ENCODE assay signal across 7 mouse cellular contexts in the genomic region with DNA sequence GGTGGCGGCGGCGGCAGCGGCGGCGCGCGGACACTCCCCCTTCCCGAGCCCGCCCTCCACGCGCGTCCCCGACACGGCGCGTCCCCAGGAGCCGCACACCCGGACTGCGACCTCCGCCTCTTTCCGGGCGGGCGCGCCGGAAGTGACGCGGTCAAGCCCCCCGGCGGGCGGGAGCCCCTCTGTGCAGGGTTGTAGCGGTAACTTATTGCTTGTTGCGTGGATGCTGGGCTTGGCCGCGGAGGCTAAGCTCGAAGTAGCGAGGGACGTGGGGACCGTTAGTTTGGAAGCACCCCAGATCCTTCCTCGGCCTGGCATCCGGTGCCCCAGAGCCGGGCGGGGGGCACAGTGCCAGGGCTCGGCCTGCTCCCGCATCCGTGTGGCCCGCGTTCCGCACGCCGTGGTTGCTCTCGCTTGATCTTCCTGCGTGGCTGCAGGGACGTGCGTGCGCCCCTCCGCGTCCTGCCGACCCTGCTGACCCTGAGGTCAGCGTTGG. TPM values are rescaled to one million over a fixed set of nuclear protein-coding genes. Genes with fewer than 3 reads are reported as not detected.
DNase-seq lines count a peak whose midpoint lies in the region; ATAC-seq lines count a peak whose summit lies in the region.

A gene (minus strand): TSS at position 90 of the 493 bp plus-strand sequence.

- H3K4me2 ChIP-seq in intestine, embryonic 16.5 days (ENCODE audit: low read depth, low read length), result peak within 1 kb of the TSS; percentile 82
- H3K4me2 ChIP-seq in midbrain, embryonic 11.5 days, result peak within 1 kb of the TSS; percentile 73

- ATAC-seq in intestine, embryonic 16.5 days, result peak; percentile 97
- peak; percentile 98 for ATAC-seq in midbrain, embryonic 11.5 days (ENCODE audit: low FRiP score)

- H3K4me1 ChIP-seq in intestine, embryonic 16.5 days (ENCODE audit: control insufficient read depth, insufficient read depth, low read length), result no peaks in the 10 kb centered on the region
- peaks cover 11% of the 10 kb centered on the region; the same call in 1 of the 2 replicates for H3K4me1 ChIP-seq in midbrain, embryonic 11.5 days (ENCODE audit: control insufficient read depth, insufficient read depth, low read length)

- intact Hi-C loops in left cerebral cortex, postnatal 36 days (cut with DNase I), result loop anchor here (2.0 to 5.0 kb wide), 2 partner anchors 40 to 104 kb away; a partner anchor contains a TSS

- no peaks in the 10 kb centered on the region for H3K27me3 ChIP-seq in intestine, embryonic 16.5 days (replicated peaks; ENCODE audit: control insufficient read depth, insufficient read depth, low read length)
- no peaks in the 10 kb centered on the region for H3K27me3 ChIP-seq in midbrain, embryonic 11.5 days (ENCODE audit: control insufficient read depth, insufficient read depth, low read length)

- peak within 1 kb of the TSS; percentile 98 for H3K4me3 ChIP-seq in intestine, embryonic 16.5 days (ENCODE audit: low read length)
- peak within 1 kb of the TSS; percentile 96 for H3K4me3 ChIP-seq in midbrain, embryonic 11.5 days (ENCODE audit: low read depth, low read length)

- H3K36me3 ChIP-seq in intestine, embryonic 16.5 days (ENCODE audit: control insufficient read depth, insufficient read depth, low read length), result no peaks in the 10 kb centered on the region
- H3K36me3 ChIP-seq in midbrain, embryonic 11.5 days (ENCODE audit: control insufficient read depth, insufficient read depth, low read length), result no peaks in the 10 kb centered on the region; the same call in 1 of the 2 replicates

- H3K9me3 ChIP-seq in intestine, embryonic 16.5 days (ENCODE audit: control insufficient read depth, low read length), result no peaks in the 10 kb centered on the region
- H3K9me3 ChIP-seq in midbrain, embryonic 11.5 days (ENCODE audit: control insufficient read depth, low read length), result no peaks in the 10 kb centered on the region

- peak within 1 kb of the TSS; percentile 88 for H3K27ac ChIP-seq in intestine, embryonic 16.5 days (ENCODE audit: low read length)
- H3K27ac ChIP-seq in midbrain, embryonic 11.5 days (ENCODE audit: low read depth, low read length), result peak within 1 kb of the TSS; percentile 70

- DNase-seq in adrenal gland, adult 2 months, result peak; percentile 96
- peak; percentile 80 for DNase-seq in embryo, embryonic 11.5 days (ENCODE audit: low read depth, low spot score)
- peak; percentile 88 to 92 for DNase-seq in gastrocnemius, postnatal 4 days (ENCODE audit: low spot score in 2 of 2)
- DNase-seq in left cerebral cortex, postnatal 36 days (ENCODE audit: low spot score in 2 of 2), result peak; percentile 91 to 94
- peak; percentile 99 for DNase-seq in midbrain, embryonic 11.5 days (ENCODE audit: low spot score, missing footprints)
- DNase-seq in skeletal muscle tissue, adult 2 months (ENCODE audit: low read depth, low spot score), result peak; percentile 77

- peak within 1 kb of the TSS; percentile 93 for H3K9ac ChIP-seq in intestine, embryonic 16.5 days (ENCODE audit: low read depth, low read length)
- peak within 1 kb of the TSS; percentile 96 for H3K9ac ChIP-seq in midbrain, embryonic 11.5 days (ENCODE audit: low read length)

- WGBS in intestine, embryonic 16.5 days, result under 1% methylated on average over 57 of the region's 60 CpGs
- under 1% methylated on average over 43 of the region's 60 CpGs for WGBS in midbrain, embryonic 11.5 days

RNA-seq across cellular contexts. Expression of the gene that starts here (rescaled TPM):
- 100 to 1,000 TPM in 1 of 2 experiments, 10 to 100 TPM in 1; 92.9 to 124 TPM for total RNA-seq in adrenal gland, adult 2 months (2021)
- 29.8 and 38.8 TPM in 2 replicates for polyA plus RNA-seq in adrenal gland, adult 2 months (2012; rRNA removed)
- 10 to 100 TPM; 72.9 to 76.0 TPM for total RNA-seq in gastrocnemius, postnatal 4 days (2021)
- polyA plus RNA-seq in intestine, embryonic 16.5 days (2015; fragmentation: Nextera tagmentation; extraction: Ambion mirVana), result 34.4 and 38.3 TPM in 2 replicates
- total RNA-seq in left cerebral cortex, postnatal 36 days (2021), result 100 to 1,000 TPM; 428 to 477 TPM
- polyA plus RNA-seq in midbrain, embryonic 11.5 days (2014; fragmentation: Nextera tagmentation; extraction: Ambion mirVana), result 73.0 and 76.8 TPM in 2 replicates

Comparison
In these comparisons a context has a peak if more than half of its experiments do, and no peak if none do; other contexts are left out.
1. Peak in every context shown above with its lines: DNase-seq, ATAC-seq, H3K4me3 ChIP-seq and H3K27ac ChIP-seq.